Mouse (Mus musculus): ENCODE measurements around the gene Tradd. TPM values are rescaled to one million over a fixed set of nuclear protein-coding genes. Genes with fewer than 3 reads are reported as not detected.

The Tradd gene
- total and polyA plus RNA-seq, 3 experiments: 3.9 to 4.9 (median 4.6) TPM

DNA sequence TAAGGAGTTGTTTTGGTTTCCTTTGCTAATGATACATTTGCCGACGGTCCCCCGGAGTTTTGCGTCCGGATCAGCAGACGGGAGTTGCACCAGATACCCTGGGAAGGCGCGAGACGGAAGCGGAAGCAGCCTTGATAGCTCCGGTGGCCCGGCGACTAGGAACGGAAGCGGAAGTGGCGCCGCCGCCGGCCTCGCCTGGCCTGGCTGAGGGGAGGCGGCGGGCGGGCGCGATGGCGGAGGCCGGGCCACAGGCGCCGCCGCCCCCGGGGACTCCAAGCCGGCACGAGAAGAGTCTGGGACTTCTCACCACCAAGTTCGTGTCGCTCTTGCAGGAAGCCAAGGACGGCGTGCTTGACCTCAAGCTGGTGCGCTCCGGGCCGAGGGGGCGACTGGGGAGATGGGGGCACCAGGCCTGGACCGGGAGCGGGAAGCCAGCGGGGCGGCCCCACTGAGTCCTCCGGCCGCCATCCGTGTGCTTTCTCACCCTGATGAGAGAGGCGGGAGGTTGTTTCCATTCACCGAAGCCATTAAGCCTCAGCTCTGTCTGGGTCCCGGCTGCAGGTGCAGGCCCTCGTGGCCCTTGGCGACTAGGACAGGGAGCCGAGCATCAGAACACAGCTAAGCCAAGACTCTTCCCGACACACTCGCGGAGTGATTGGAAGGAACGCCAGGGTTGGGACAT lies 33.2 kb upstream of the Tradd start, which contains the start of gene E2f4:
E2f4 (plus strand) TSS at position 153 of the 682 bp plus-strand sequence.
- Histone ChIP-seq H3K4me1 (ENCODE audit: control insufficient read depth, insufficient read depth, low read length) (peaks cover 3% of the 10 kb centered on the region), H3K27me3 (ENCODE audit: control insufficient read depth, insufficient read depth, low read length) (no peaks in the 10 kb centered on the region), H3K27ac (peak within 1 kb of the TSS; percentile 88), H3K4me3 (peak within 1 kb of the TSS; percentile 99), H3K36me3 (ENCODE audit: control insufficient read depth, insufficient read depth, low read length) (peaks cover 4% of the 10 kb centered on the region), H3K9ac (ENCODE audit: low read depth, low read length) (peak within 1 kb of the TSS; percentile 96), H3K79me2 (replicated peaks; ENCODE audit: control insufficient read depth, insufficient read depth, low read length) (no peaks in the 10 kb centered on the region)
- DNase-seq: peak; percentile 93 to 95
- WGBS: under 1% methylated on average over 58 of the region's 58 CpGs
- intact Hi-C loops (cut with DNase I): loop anchor here (1.0 to 10.0 kb wide), 2 partner anchors 29 to 643 kb away; partner anchors contain the start of genes Lrrc29 and Tmem208
- no peak for TF ChIP-seq CTCF (IDR thresholded peaks at IDR 0.05)
- 0 out of 2 replicates have a peak, but pooled peaks have one; percentile 54 for TF ChIP-seq EP300 (IDR thresholded peaks at IDR 0.05; ENCODE audit: insufficient read depth, low read depth, low read length)
- peak; percentile 60 for TF ChIP-seq POLR2A (IDR thresholded peaks at IDR 0.05; ENCODE audit: insufficient read depth, low read depth, low read length)

- Histone ChIP-seq H3K36me3 (ENCODE audit: control insufficient read depth, insufficient read depth, low read length) (peaks cover 4% of the 10 kb centered on the region), H3K27me3 (ENCODE audit: control insufficient read depth, insufficient read depth, low read length) (no peaks in the 10 kb centered on the region), H3K4me3 (peak within 1 kb of the TSS; percentile 99), H3K27ac (peak within 1 kb of the TSS; percentile 88), H3K9ac (ENCODE audit: low read depth, low read length) (peak within 1 kb of the TSS; percentile 51), H3K4me1 (ENCODE audit: control insufficient read depth, insufficient read depth, low read length) (peaks cover 3% of the 10 kb centered on the region), H3K79me2 (replicated peaks; ENCODE audit: control insufficient read depth, insufficient read depth, low read length) (no peaks in the 10 kb centered on the region)
- intact Hi-C loops (cut with DNase I): loop anchor here (10.0 kb wide), 1 partner anchor 641 kb away; no protein-coding TSS in a partner anchor
- WGBS: 29% methylated on average over 11 of the region's 11 CpGs
- DNase-seq: peak in 1 of 2 experiments; percentile 42
- TF ChIP-seq CTCF (IDR thresholded peaks at IDR 0.05) (no peak), POLR2A (IDR thresholded peaks at IDR 0.05; ENCODE audit: insufficient read depth, low read depth, low read length) (0 out of 2 replicates have a peak, but pooled peaks have one; percentile 31)
Measured at GRCm38 (mm10) chr8:105295895-105296573, 31.6 kb upstream of the Tradd start, which contains the start of gene Exoc3l. TSS of gene Exoc3l (minus strand) at chr8:105296101.

GRCm38 (mm10) chr8:105295256-105295655 lies 30.8 kb upstream of the Tradd start:
- intact Hi-C loops (cut with DNase I): loop anchor here (10.0 kb wide), 1 partner anchor 640 kb away; no protein-coding TSS in a partner anchor
- Histone ChIP-seq H3K36me3 (ENCODE audit: control insufficient read depth, insufficient read depth, low read length) (peaks cover 4% of the 10 kb centered on the region), H3K27ac (peak overlapping the region; percentile 88), H3K27me3 (ENCODE audit: control insufficient read depth, insufficient read depth, low read length) (no peaks in the 10 kb centered on the region), H3K4me1 (ENCODE audit: control insufficient read depth, insufficient read depth, low read length) (peaks cover 6% of the 10 kb centered on the region), H3K9ac (ENCODE audit: low read depth, low read length) (peak overlapping the region; percentile 51), H3K4me3 (peak overlapping the region; percentile 34), H3K79me2 (replicated peaks; ENCODE audit: control insufficient read depth, insufficient read depth, low read length) (no peaks in the 10 kb centered on the region)
- WGBS: 40% methylated on average over 11 of the region's 11 CpGs
- DNase-seq: no peak
- no peak for TF ChIP-seq CTCF (IDR thresholded peaks at IDR 0.05)

- no peak for DNase-seq
- Histone ChIP-seq H3K4me3 (peak overlapping the region; percentile 34), H3K79me2 (replicated peaks; ENCODE audit: control insufficient read depth, insufficient read depth, low read length) (no peaks in the 10 kb centered on the region), H3K27ac (peak overlapping the region; percentile 88), H3K27me3 (ENCODE audit: control insufficient read depth, insufficient read depth, low read length) (no peaks in the 10 kb centered on the region), H3K36me3 (ENCODE audit: control insufficient read depth, insufficient read depth, low read length) (peaks cover 4% of the 10 kb centered on the region), H3K4me1 (ENCODE audit: control insufficient read depth, insufficient read depth, low read length) (peaks cover 10% of the 10 kb centered on the region), H3K9ac (ENCODE audit: low read depth, low read length) (peak overlapping the region; percentile 51)
- no peak for TF ChIP-seq POLR2A (IDR thresholded peaks at IDR 0.05; ENCODE audit: insufficient read depth, low read depth, low read length)
- no peak for TF ChIP-seq CTCF (IDR thresholded peaks at IDR 0.05)
- no peak for TF ChIP-seq EP300 (IDR thresholded peaks at IDR 0.05; ENCODE audit: insufficient read depth, low read depth, low read length)
- WGBS: 59% methylated on average over 9 of the region's 9 CpGs
- intact Hi-C loops (cut with DNase I): loop anchor here (5.0 to 10.0 kb wide), 2 partner anchors 172 to 640 kb away; no protein-coding TSS in a partner anchor
Measured at GRCm38 (mm10) chr8:105294776-105295175, 30.4 kb upstream of the Tradd start.

GRCm38 (mm10) chr8:105293405-105293804 lies 29.0 kb upstream of the Tradd start:
- WGBS: 79% methylated on average over 19 of the region's 19 CpGs

More at GRCm38 (mm10) chr8:105293405-105293804, 29.0 kb upstream of the Tradd start:
- no peak overlapping the region for H3K9ac ChIP-seq (ENCODE audit: low read depth, low read length)
- H3K4me1 ChIP-seq (ENCODE audit: control insufficient read depth, insufficient read depth, low read length): peaks cover 13% of the 10 kb centered on the region
- H3K27me3 ChIP-seq (ENCODE audit: control insufficient read depth, insufficient read depth, low read length): no peaks in the 10 kb centered on the region
- intact Hi-C loops (cut with DNase I): loop anchor here (5.0 to 10.0 kb wide), 2 partner anchors 171 to 639 kb away; no protein-coding TSS in a partner anchor
- no peaks in the 10 kb centered on the region for H3K79me2 ChIP-seq (replicated peaks; ENCODE audit: control insufficient read depth, insufficient read depth, low read length)
- no peaks in the 10 kb centered on the region for H3K36me3 ChIP-seq (ENCODE audit: control insufficient read depth, insufficient read depth, low read length)
- TF ChIP-seq POLR2A (IDR thresholded peaks at IDR 0.05; ENCODE audit: insufficient read depth, low read depth, low read length): no peak
- TF ChIP-seq EP300 (IDR thresholded peaks at IDR 0.05; ENCODE audit: insufficient read depth, low read depth, low read length): no peak
- TF ChIP-seq CTCF (IDR thresholded peaks at IDR 0.05): no peak
- no peak overlapping the region for H3K27ac ChIP-seq
- H3K4me3 ChIP-seq: no peak overlapping the region
- DNase-seq: no peak

Data from heart, adult 2 months (tissue).